Mouse (Mus musculus): ENCODE measurements around the gene Sirpb1c.
"Not testable (repeated sequence)": the region's sequence is repeated elsewhere in the genome, so short reads cannot be mapped to it uniquely, and the experiment has no call there.

The Sirpb1c gene

DNA sequence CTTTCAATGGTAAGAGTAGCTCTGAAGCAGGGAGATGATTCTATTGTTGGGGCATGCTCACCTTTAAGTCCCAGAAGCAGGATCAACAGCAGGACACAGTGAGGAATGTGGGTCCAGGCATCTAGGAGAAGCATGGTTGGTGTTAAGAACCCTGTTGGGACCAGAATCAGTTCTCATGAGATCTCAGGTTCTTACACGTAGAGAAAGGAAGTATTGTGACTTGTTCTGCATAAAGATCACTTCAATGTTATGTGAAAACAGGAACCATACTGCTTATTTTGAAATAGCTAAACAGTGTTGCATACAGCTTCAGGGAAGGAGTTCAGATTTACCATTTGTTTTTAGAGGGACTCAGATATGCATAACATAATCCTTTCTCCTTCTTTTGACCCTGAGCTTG, at the start of gene Sirpb1c:
Gene Sirpb1c (minus strand): TSS at position 249 of the 400 bp plus-strand sequence.
- not testable (repeated sequence) for DNase-seq (ENCODE audit: low spot score)

DNA sequence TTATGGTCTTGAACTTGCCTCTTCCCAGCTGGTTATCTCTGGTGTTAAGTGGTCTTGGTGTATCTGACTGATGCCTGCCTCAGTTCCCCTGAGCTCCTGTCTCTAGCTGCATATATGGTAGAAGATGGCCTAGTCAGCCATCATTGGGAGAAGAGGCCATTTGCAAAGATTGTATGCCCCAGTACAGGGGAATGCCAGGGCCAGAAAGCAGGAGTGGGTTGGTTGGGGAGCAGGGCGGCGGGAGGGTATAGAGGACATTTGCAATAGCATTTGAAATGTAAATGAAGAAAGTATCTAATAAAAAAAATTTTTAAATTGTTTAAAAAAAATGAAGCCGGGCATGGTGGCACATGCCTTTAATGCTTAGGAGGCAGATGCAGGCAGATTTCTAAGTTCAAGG, 38.1 kb upstream of the Sirpb1c start:
- no peak for DNase-seq (ENCODE audit: low spot score)

DNA sequence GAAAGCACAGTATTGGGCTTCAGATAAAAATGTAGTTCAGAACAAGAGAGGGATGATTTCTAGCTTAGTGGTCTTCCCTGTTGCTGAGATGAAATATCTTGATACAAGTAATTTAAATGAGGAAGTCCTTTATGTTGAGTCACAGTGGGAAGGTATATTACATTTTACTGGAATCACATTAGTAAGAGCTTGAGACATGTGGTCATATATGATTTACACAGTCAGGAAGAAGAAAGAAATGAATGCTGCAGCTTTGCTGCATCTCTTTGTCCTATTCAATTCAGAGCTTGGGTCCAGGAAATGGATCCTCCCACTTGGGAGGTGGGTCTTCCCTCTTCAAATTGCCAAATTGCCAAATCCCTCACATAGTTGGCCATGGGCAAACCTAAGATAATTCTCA, 7.4 kb upstream of the Sirpb1c start:
- not testable (repeated sequence) for DNase-seq (ENCODE audit: low spot score)

DNA sequence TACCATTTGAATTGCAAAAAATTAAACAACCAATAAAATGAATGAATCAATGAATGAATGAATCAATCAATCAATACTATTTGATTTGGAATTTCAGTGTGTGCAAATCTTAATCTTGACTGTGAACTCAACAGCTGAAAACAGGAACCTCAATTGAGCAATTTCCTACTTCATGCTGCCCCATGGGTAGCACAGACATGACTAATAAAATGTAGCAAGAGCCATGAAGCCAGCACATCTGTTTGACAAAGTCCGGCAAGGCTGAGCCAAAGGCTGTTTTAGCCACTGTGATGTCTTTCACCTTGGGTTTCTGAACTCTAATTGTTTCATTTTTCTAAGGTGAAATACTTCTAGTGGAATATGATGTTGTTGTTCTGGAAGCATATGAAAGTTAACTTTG, 1.6 kb upstream of the Sirpb1c start:
- no peak for DNase-seq (ENCODE audit: low spot score)

DNA sequence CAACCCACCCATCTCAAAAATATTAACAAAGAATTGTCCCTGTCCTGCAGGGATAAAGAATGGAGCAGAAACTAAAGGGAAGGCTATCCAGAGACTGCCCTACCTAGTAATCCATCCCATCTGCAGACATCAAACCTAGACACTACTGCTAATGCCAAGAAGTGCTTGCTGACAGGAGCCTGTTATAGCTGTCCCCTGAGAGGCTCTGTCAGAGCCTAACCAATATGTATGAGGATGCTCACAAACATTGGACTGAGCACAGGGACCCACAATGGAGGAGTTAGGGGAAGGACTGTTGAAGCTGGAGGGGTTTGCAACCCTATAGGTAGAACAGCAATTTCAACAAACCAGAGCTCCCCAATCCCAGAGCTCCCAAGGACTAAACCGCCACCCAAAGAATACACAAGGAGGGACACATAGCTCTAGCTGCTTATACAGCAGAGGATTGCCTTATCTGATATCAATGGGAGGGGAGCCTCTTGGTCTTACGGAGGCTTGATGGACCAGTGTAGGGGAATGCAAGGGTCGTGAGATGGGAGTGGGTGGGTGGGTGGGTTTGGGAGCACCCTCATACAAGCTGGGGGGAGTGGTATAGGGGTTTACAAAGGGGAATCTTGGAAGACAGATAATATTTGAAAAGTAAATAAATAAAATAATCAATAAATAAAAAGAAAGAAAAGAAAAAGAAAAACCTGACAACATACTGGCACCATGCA, 838 bp downstream of the Sirpb1c start:
- DNase-seq (ENCODE audit: low spot score): no peak

DNA sequence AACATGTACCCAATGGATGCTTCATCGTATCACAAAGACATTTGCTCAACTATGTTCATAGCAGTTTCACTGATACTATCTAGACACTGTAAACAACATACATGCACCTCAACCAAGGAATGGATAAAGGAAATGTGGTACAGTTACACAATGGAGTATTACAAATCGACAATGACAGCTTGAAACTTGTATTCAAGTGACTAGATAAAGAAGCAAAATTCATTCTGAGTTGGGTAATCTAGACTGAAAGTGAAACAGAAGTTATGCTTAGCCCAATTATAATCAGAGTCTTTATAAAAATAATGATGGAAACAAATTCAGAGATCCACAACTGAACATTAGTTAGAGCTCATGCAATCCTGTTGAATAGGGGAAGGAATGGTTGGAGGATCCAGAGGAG, 74.7 kb downstream of the Sirpb1c start:
- DNase-seq (ENCODE audit: low spot score): not testable (repeated sequence)

All from testis, postnatal 14 days (tissue).